Mouse (Mus musculus): Measurements from ENCODE around the gene Nup107.
A peak's percentile ranks its signal among the peaks of the same experiment; 100 is the strongest.

The Nup107 gene

GRCm38 (mm10) chr10:117792141-117793091 lies at the start of gene Nup107:
Gene Nup107, minus strand, starts transcription at chr10:117792705.
- DNase-seq (ENCODE audit: low spot score), result peak; percentile 100

GRCm38 (mm10) chr10:117841765-117842164 lies 49.3 kb upstream of the Nup107 start:
- no peak for DNase-seq (ENCODE audit: low spot score)

GRCm38 (mm10) chr10:117840431-117840995 lies 48.0 kb upstream of the Nup107 start:
- no peak for DNase-seq (ENCODE audit: low spot score)

GRCm38 (mm10) chr10:117839737-117840136 lies 47.2 kb upstream of the Nup107 start:
- no peak for DNase-seq (ENCODE audit: low spot score)

GRCm38 (mm10) chr10:117838924-117839323 lies 46.4 kb upstream of the Nup107 start:
- DNase-seq (ENCODE audit: low spot score), result no peak

GRCm38 (mm10) chr10:117836354-117836753 lies 43.8 kb upstream of the Nup107 start:
- DNase-seq (ENCODE audit: low spot score), result no peak

GRCm38 (mm10) chr10:117835453-117835852 lies 42.9 kb upstream of the Nup107 start:
- DNase-seq (ENCODE audit: low spot score), result no peak

- no peak for DNase-seq (ENCODE audit: low spot score)
Observed at GRCm38 (mm10) chr10:117830797-117831196, 38.3 kb upstream of the Nup107 start.

GRCm38 (mm10) chr10:117829472-117830155 lies 37.1 kb upstream of the Nup107 start:
- no peak for DNase-seq (ENCODE audit: low spot score)

- DNase-seq (ENCODE audit: low spot score), result no peak
Observed at GRCm38 (mm10) chr10:117829022-117829421, 36.5 kb upstream of the Nup107 start.

GRCm38 (mm10) chr10:117828536-117828935 lies 36.0 kb upstream of the Nup107 start:
- DNase-seq (ENCODE audit: low spot score), result no peak

- no peak for DNase-seq (ENCODE audit: low spot score)
Observed at GRCm38 (mm10) chr10:117824647-117825046, 32.1 kb upstream of the Nup107 start.

GRCm38 (mm10) chr10:117824139-117824538 lies 31.6 kb upstream of the Nup107 start:
- DNase-seq (ENCODE audit: low spot score), result no peak

- no peak for DNase-seq (ENCODE audit: low spot score)
Observed at GRCm38 (mm10) chr10:117823321-117823720, 30.8 kb upstream of the Nup107 start.

GRCm38 (mm10) chr10:117818600-117818999 lies 26.1 kb upstream of the Nup107 start:
- DNase-seq (ENCODE audit: low spot score), result no peak

- DNase-seq (ENCODE audit: low spot score), result no peak
Observed at GRCm38 (mm10) chr10:117816721-117817120, 24.2 kb upstream of the Nup107 start.

- DNase-seq (ENCODE audit: low spot score), result no peak
Observed at GRCm38 (mm10) chr10:117812501-117812900, 20.0 kb upstream of the Nup107 start.

GRCm38 (mm10) chr10:117811555-117811954 lies 19.1 kb upstream of the Nup107 start:
- DNase-seq (ENCODE audit: low spot score), result no peak

- no peak for DNase-seq (ENCODE audit: low spot score)
Observed at GRCm38 (mm10) chr10:117810506-117810905, 18.0 kb upstream of the Nup107 start.

- no peak for DNase-seq (ENCODE audit: low spot score)
Observed at GRCm38 (mm10) chr10:117808068-117808467, 15.6 kb upstream of the Nup107 start.

GRCm38 (mm10) chr10:117805919-117806318 lies 13.4 kb upstream of the Nup107 start:
- DNase-seq (ENCODE audit: low spot score), result no peak

Data from ovary, postnatal 14 days (tissue).